Mouse (Mus musculus) hindbrain, embryonic 10.5 days (tissue): ENCODE data around the gene Rhox4f. TPM values are rescaled to one million over a fixed set of nuclear protein-coding genes. Genes with fewer than 3 reads are reported as not detected.
"Not testable (repeated sequence)": the region's sequence is repeated elsewhere in the genome, so short reads cannot be mapped to it uniquely, and the experiment has no call there.

ENCODE experiments used
- DNase-seq: peaks from one replicate; pipeline ENCODE4 v3.0.0-alpha.2; 2017; ENCODE audit warnings: low spot score
- H3K27ac ChIP-seq: fragments of 300-500 bp; sonication (generic); 2 replicates; pipeline ENCODE4 v1.5.1; 2016; ENCODE audit warnings: mild to moderate bottlenecking, moderate library complexity
- H3K27me3 ChIP-seq: fragments of 300-500 bp; sonication (generic); 2 replicates; pipeline ENCODE4 v1.6.1; 2016; ENCODE audit warnings: mild to moderate bottlenecking; ENCODE audit not compliant: poor library complexity, insufficient read depth, severe bottlenecking
- H3K36me3 ChIP-seq: fragments of 300-500 bp; sonication (generic); 2 replicates; pipeline ENCODE4 v1.6.1; 2016; ENCODE audit warnings: mild to moderate bottlenecking, moderate library complexity
- H3K4me1 ChIP-seq: fragments of 300-500 bp; sonication (generic); replicated peaks from 2 replicates; pipeline ENCODE4 v1.6.1; 2016; ENCODE audit warnings: mild to moderate bottlenecking
- H3K4me3 ChIP-seq: fragments of 300-500 bp; sonication (generic); 2 replicates; pipeline ENCODE4 v1.5.1; 2016; ENCODE audit warnings: mild to moderate bottlenecking, moderate library complexity
- H3K9me3 ChIP-seq: fragments of 300-500 bp; sonication (generic); 2 replicates; pipeline ENCODE4 v1.6.1; 2016; ENCODE audit warnings: mild to moderate bottlenecking, moderate library complexity
- WGBS: fragments of 180-500 bp; shearing (Covaris S2); methylation state at CpG from one replicate; pipeline ENCODE4 v1.1.7; 2016; 5-methylcytosine and 5-hydroxymethylcytosine counted together
- polyA plus RNA-seq: library from polyadenylated mRNA; unstranded; fragments of >200 nt; fragmentation: Nextera tagmentation; extraction: Ambion mirVana; gene quantifications from 2 replicates; pipeline ENCODE4 v1.2.1, GENCODE M21; 2016

Gene Rhox4f
- not detected in 2 replicates for polyA plus RNA-seq

DNA sequence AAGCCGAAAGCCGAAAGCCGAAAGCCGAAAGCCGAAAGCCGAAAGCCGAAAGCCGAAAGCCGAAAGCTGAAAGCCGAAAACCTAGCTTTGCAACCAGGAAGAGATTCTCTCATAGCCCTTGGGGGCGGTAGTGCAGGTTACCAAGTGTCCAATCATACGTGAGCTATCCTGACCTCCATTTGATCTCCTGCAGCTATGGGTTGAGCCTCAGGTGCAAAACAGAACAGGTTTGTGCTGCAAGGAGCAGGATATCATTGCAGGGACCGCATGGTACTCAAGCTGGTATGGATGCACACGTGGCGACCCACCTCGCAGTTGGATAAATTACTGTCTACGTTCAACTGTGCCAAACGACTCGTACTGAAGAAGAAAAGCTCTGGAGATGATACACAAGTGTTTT, at the start of gene Rhox4f:
Gene Rhox4f, minus strand, starts transcription at position 101 of the 400 bp plus-strand sequence.
- 92% methylated on average over 18 of the region's 19 CpGs for WGBS
- not testable (repeated sequence) for H3K27me3 ChIP-seq, H3K36me3 ChIP-seq, H3K9me3 ChIP-seq, H3K27ac ChIP-seq, H3K4me3 ChIP-seq, H3K4me1 ChIP-seq, DNase-seq

GRCm38 (mm10) chrX:37651227-37651626, 43.7 kb upstream of the Rhox4f start, which contains the start of gene Rhox4g:
Gene Rhox4g, minus strand, starts transcription at chrX:37651327.
- H3K4me1 ChIP-seq, H3K4me3 ChIP-seq, H3K27ac ChIP-seq, H3K9me3 ChIP-seq, DNase-seq, H3K27me3 ChIP-seq, H3K36me3 ChIP-seq: not testable (repeated sequence)
- WGBS: 85% methylated on average over 17 of the region's 20 CpGs

DNA sequence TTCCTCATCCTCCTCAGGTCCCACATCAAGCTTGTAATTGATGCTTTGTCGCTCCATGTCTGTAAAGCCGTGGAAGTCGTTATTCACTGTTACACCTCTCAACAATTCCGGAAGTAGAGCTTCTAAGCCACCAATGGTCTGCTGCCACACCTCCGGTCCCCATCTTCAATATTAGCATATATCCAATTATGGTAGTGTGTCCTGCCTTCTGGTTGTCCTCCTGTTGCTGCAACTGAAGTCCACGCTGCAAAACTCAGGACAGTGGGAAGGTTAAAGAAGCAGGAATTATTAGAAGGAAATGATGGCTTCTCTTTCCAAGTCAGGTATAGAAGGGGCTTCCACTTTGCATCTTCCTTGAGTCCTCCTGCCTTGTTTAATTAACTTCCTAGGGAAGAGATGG, 35.9 kb upstream of the Rhox4f start, which contains the start of gene Rhox2g:
Gene Rhox2g, minus strand, starts transcription at position 101 of the 400 bp plus-strand sequence.
- DNase-seq, H3K36me3 ChIP-seq, H3K27me3 ChIP-seq, H3K27ac ChIP-seq, H3K4me3 ChIP-seq, H3K4me1 ChIP-seq, H3K9me3 ChIP-seq: not testable (repeated sequence)
- WGBS: 92% methylated on average over 6 of the region's 6 CpGs

DNA sequence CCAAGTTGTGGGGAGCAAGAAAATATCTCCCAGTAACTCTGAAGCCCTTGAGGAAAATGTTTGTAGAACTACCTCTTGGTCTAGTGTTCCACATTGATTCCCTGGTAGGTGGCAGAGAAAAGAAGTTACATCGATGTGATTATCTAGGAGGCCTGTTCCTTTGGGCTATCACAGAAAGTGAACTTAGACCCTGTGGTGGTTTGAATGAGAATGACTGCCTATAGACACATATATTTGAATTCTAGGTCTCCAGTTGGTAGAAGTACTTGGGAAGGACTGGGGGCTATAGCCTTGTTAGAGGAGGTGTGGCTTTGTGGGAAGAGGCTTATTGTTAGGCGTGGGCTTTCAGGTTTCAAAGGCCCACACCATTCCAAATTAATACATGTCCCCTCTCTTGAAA, 21.0 kb upstream of the Rhox4f start, which contains the start of gene Rhox3g:
Gene Rhox3g, minus strand, starts transcription at position 101 of the 400 bp plus-strand sequence.
- H3K27me3 ChIP-seq, DNase-seq, H3K27ac ChIP-seq, H3K9me3 ChIP-seq, H3K4me3 ChIP-seq, H3K36me3 ChIP-seq, H3K4me1 ChIP-seq: not testable (repeated sequence)
- WGBS: 94% methylated on average over 2 of the region's 2 CpGs

- not testable (repeated sequence) for H3K4me1 ChIP-seq, DNase-seq, H3K27ac ChIP-seq, H3K36me3 ChIP-seq, H3K4me3 ChIP-seq, H3K27me3 ChIP-seq, H3K9me3 ChIP-seq
These were observed 26.8 kb downstream of the Rhox4f start, which contains the start of gene Rhox3f for GRCm38 (mm10) chrX:37580692-37581091. Gene Rhox3f, plus strand, starts transcription at chrX:37580992.

- not testable (repeated sequence) for H3K36me3 ChIP-seq, H3K4me3 ChIP-seq, DNase-seq, H3K4me1 ChIP-seq, H3K27me3 ChIP-seq, H3K27ac ChIP-seq, H3K9me3 ChIP-seq
- WGBS: 66% methylated on average over 2 of the region's 2 CpGs
These were observed 34.9 kb downstream of the Rhox4f start for GRCm38 (mm10) chrX:37572638-37573037.

GRCm38 (mm10) chrX:37571105-37571504, 36.4 kb downstream of the Rhox4f start, which contains the start of gene Rhox2f:
Gene Rhox2f, plus strand, starts transcription at chrX:37571405.
- H3K4me1 ChIP-seq, H3K4me3 ChIP-seq, DNase-seq, H3K27ac ChIP-seq, H3K36me3 ChIP-seq, H3K9me3 ChIP-seq, H3K27me3 ChIP-seq: not testable (repeated sequence)
- WGBS: 94% methylated on average over 8 of the region's 8 CpGs

DNA sequence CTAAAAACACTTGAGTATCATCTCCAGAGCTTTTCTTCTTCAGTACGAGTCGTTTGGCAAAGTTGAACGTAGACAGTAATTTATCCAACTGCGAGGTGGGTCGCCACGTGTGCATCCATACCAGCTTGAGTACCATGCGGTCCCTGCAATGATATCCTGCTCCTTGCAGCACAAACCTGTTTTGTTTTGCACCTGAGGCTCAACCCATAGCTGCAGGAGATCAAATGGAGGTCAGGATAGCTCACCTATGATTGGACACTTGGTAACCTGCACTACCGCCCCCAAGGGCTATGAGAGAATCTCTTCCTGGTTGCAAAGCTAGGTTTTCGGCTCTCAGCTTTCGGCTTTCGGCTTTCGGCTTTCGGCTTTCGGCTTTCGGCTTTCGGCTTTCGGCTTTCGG, 50.4 kb downstream of the Rhox4f start, which contains the start of gene Rhox4e:
Gene Rhox4e, plus strand, starts transcription at position 301 of the 400 bp plus-strand sequence.
- H3K4me1 ChIP-seq, H3K27me3 ChIP-seq, H3K9me3 ChIP-seq, H3K4me3 ChIP-seq, H3K27ac ChIP-seq, H3K36me3 ChIP-seq, DNase-seq: not testable (repeated sequence)
- whole genome bisulfite sequencing: over 99% methylated on average over 11 of the region's 18 CpGs

Other genes starting within 250 kb of the Rhox4f start
- not detected in 2 replicates for gene Rhox3a2, start 227.7 kb downstream of the Rhox4f start, polyA plus RNA-seq
- gene Rhox4a2, start 216.9 kb downstream of the Rhox4f start, polyA plus RNA-seq: 0.75 and 2.0 TPM in 2 replicates
- not detected in 2 replicates for gene Rhox2b, start 195.6 kb downstream of the Rhox4f start, polyA plus RNA-seq
- 0.88 and 1.1 TPM in 2 replicates for gene Rhox4b, start 175.2 kb downstream of the Rhox4f start, polyA plus RNA-seq
- gene Rhox2c, start 154.0 kb downstream of the Rhox4f start, polyA plus RNA-seq: 0.27 and 1.7 TPM in 2 replicates
- gene Rhox3c, start 149.1 kb downstream of the Rhox4f start, polyA plus RNA-seq: not detected in 2 replicates
- not detected in 2 replicates for gene Rhox4c, start 127.4 kb downstream of the Rhox4f start, polyA plus RNA-seq
- gene Rhox2d, start 114.3 kb downstream of the Rhox4f start, polyA plus RNA-seq: not detected in 2 replicates
- gene Rhox4d, start 93.3 kb downstream of the Rhox4f start, polyA plus RNA-seq: 0.17 TPM in 1 of 2 replicates, not detected in the other
- not detected in 2 replicates for gene Rhox2e, start 77.3 kb downstream of the Rhox4f start, polyA plus RNA-seq
- not detected in 2 replicates for gene Rhox3e, start 65.7 kb downstream of the Rhox4f start, polyA plus RNA-seq
- gene Rhox4e, start 50.3 kb downstream of the Rhox4f start, polyA plus RNA-seq: 0.20 TPM in 1 of 2 replicates, not detected in the other
- gene Rhox2f, start 36.3 kb downstream of the Rhox4f start, polyA plus RNA-seq: not detected in 2 replicates
- not detected in 2 replicates for gene Rhox3f, start 26.7 kb downstream of the Rhox4f start, polyA plus RNA-seq
- gene Rhox3g, start 20.9 kb upstream of the Rhox4f start, polyA plus RNA-seq: not detected in 2 replicates
- gene Rhox2g, start 35.8 kb upstream of the Rhox4f start, polyA plus RNA-seq: not detected in 2 replicates
- gene Rhox4g, start 43.6 kb upstream of the Rhox4f start, polyA plus RNA-seq: not detected in 2 replicates
- not detected in 2 replicates for gene Rhox3h, start 61.1 kb upstream of the Rhox4f start, polyA plus RNA-seq
- not detected in 2 replicates for gene Rhox2h, start 65.6 kb upstream of the Rhox4f start, polyA plus RNA-seq
- 1.5 TPM in 2 replicates for gene Rhox5, start 197.1 kb upstream of the Rhox4f start, polyA plus RNA-seq
- not detected in 2 replicates for gene Rhox6, start 219.2 kb upstream of the Rhox4f start, polyA plus RNA-seq
- not detected in 2 replicates for gene Rhox7a, start 224.0 kb upstream of the Rhox4f start, polyA plus RNA-seq